8 mouse cellular contexts compared by ENCODE assay signal in genomic region chr2:93421320-93421719, GRCm38 (mm10). TPM values are rescaled to one million over a fixed set of nuclear protein-coding genes. Genes with fewer than 3 reads are reported as not detected.
DNase-seq lines count a peak whose midpoint lies in the region; ATAC-seq and TF ChIP-seq lines count a peak whose summit lies in the region.

No protein-coding gene starts in this region.

- peak; percentile 46; the same call in 1 of the 2 replicates for ATAC-seq in liver, postnatal 0 days

- no peaks in the 10 kb centered on the region for H3K9me3 ChIP-seq in liver, postnatal 0 days (ENCODE audit: low read length)

- no peak overlapping the region for H3K27ac ChIP-seq in liver, postnatal 0 days (ENCODE audit: low read depth)

- no peak for TF ChIP-seq EP300 in liver, postnatal 0 days (IDR thresholded peaks at IDR 0.05; ENCODE audit: low read depth)

- no peak overlapping the region for H3K4me3 ChIP-seq in liver, postnatal 0 days (ENCODE audit: low read depth, low read length)

- H3K27me3 ChIP-seq in liver, postnatal 0 days (ENCODE audit: insufficient read depth, low read length): no peaks in the 10 kb centered on the region

- DNase-seq in 416B (ENCODE audit: low read depth): peak; percentile 68
- DNase-seq in MEL-GATA-1-ER (ENCODE audit: extremely low read depth, low read depth): peak; percentile 39
- peak; percentile 62 for DNase-seq in cerebellum, adult 9-10 months
- peak; percentile 36 for DNase-seq in gastrocnemius, postnatal 25 days
- DNase-seq in kidney, postnatal 36 days: peak; percentile 78 to 95
- DNase-seq in liver, postnatal 0 days: peak; percentile 88
- peak; percentile 68 for DNase-seq in right cerebral cortex, adult 18-20 months
- DNase-seq in urinary bladder, adult 18-20 months (ENCODE audit: low spot score in 2 of 2): peak; percentile 63 to 77

- H3K4me2 ChIP-seq in liver, postnatal 0 days (ENCODE audit: low read depth, low read length): no peak overlapping the region

- no peak overlapping the region for H3K9ac ChIP-seq in liver, postnatal 0 days (replicated peaks)

- 29% methylated on average over 7 of the region's 7 CpGs for WGBS in liver, postnatal 0 days (ENCODE audit: insufficient replicate concordance)

- peak; percentile 95 for TF ChIP-seq CTCF in liver, postnatal 0 days (IDR thresholded peaks at IDR 0.05; ENCODE audit: low read depth)

- H3K36me3 ChIP-seq in liver, postnatal 0 days (replicated peaks; ENCODE audit: insufficient read depth, low read length): peaks cover 32% of the 10 kb centered on the region

- no peaks in the 10 kb centered on the region for H3K4me1 ChIP-seq in liver, postnatal 0 days (ENCODE audit: insufficient read depth)

RNA-seq across cellular contexts. Expression of gene Cd82, which starts 41.6 kb away (rescaled TPM):
- 10 to 100 TPM in 1 of 2 experiments, 1 to 10 TPM in 1; 9.1 to 12.0 TPM for total RNA-seq in gastrocnemius, postnatal 25 days (2021)
- polyA plus RNA-seq in liver, postnatal 0 days (2015; fragmentation: Nextera tagmentation; extraction: Ambion mirVana): 81.0 and 87.7 TPM in 2 replicates

Comparison
In these comparisons a context has a peak if more than half of its experiments do, and no peak if none do; other contexts are left out.
1. DNase-seq: peak in every context shown above with its lines; median percentile 88 in liver, postnatal 0 days; 86 in kidney, postnatal 36 days; 70 in urinary bladder, adult 18-20 months; 68 in 416B; 68 in right cerebral cortex, adult 18-20 months; 62 in cerebellum, adult 9-10 months; 39 in MEL-GATA-1-ER; 36 in gastrocnemius, postnatal 25 days.